Mouse (Mus musculus) CH12.LX (cell line): ENCODE measurements at regions not wholly inside any gene's neighbourhood (a gene's known extent, or its start where the extent isn't known, plus 50 kb on each side); places are given as distances from the start of the nearest gene placed in this dataset.

Experiments
- HCFC1 ChIP-seq: IDR thresholded peaks from 2 replicates; pipeline ENCODE4 v1.6.1; 2012; ENCODE audit warnings: low read depth, mild to moderate bottlenecking, inconsistent platforms, low read length, improper control_type of control experiment
- RCOR1 ChIP-seq: conservative IDR thresholded peaks from 2 replicates; pipeline ENCODE4 v1.6.1; 2012; ENCODE audit warnings: low read depth, mild to moderate bottlenecking, inconsistent platforms, low read length, improper control_type of control experiment

DNA sequence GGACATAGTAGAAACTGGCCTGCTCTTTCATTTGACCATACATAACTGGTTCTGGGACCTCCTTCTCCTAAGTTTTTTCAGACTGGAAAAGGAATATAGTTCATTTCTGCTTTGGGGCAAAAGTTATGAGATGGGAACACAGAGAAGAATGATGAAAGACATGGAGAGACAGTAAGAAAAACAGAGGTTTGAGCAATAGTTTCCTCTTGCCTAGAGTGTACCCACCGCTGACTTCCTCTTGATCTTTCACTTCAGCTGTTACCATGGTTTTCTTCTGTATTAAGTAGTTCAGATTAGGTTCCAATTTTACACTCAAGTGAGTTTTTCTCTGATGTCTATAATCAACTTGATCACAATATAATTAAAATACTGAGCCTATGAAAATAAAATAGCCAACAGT lies 120.7 kb upstream of the Thrb start:
- TF ChIP-seq HCFC1: no peak
- TF ChIP-seq RCOR1: no peak
